Mouse (Mus musculus) megakaryocyte, embryonic 14.5 days (primary cell): Measurements from ENCODE around the gene Etl4.

Source experiments
- FLI1 ChIP-seq: IDR thresholded peaks from 2 replicates; pipeline ENCODE4 v1.6.1; 2012; ENCODE audit warnings: low read length, inconsistent platforms, mixed read lengths
- GATA1 ChIP-seq: IDR thresholded peaks from 3 replicates; pipeline ENCODE4 v1.6.1; 2012; ENCODE audit warnings: mixed read lengths, low read length, inconsistent platforms, borderline replicate concordance

DNA sequence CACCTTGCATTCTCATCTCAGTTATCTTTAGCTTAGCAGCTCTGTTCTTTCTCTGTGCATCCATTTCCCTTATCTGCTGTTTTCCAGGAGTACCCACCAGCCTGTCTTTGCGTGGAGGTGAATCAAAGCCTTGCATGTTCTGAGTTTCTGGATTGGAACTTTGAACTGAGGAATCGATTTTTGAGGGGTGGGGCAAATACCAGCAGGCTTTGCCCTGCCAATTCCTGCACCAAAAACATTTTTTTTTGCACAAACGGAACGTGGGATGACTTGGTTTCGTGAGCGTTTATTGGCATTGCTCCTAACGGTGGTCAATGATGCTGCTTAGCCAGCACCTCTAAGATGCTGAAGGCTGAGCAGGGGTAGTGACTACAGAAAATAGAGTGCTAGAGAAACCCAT, 632.7 kb downstream of the Etl4 start:
- TF ChIP-seq GATA1 (no peak), FLI1 (no peak)
